Mouse (Mus musculus) cerebellum, adult 11-12 months (tissue): ENCODE data around the gene Golt1a.
A peak's percentile ranks its signal among the peaks of the same experiment; 100 is the strongest.

Experiments used
- DNase-seq: peaks from one replicate; pipeline ENCODE4 v3.0.0; 2022

The Golt1a gene

GRCm38 (mm10) chr1:133309652-133310267, at the start of gene Golt1a:
TSS of gene Golt1a (plus strand) at chr1:133309800.
- no peak for DNase-seq

- no peak for DNase-seq
These were observed 47.0 kb upstream of the Golt1a start for GRCm38 (mm10) chr1:133262628-133263027.

GRCm38 (mm10) chr1:133263134-133263533, 46.5 kb upstream of the Golt1a start:
- DNase-seq: peak; percentile 42

- DNase-seq: no peak
These were observed 45.2 kb upstream of the Golt1a start for GRCm38 (mm10) chr1:133264367-133264766.

GRCm38 (mm10) chr1:133265114-133265766, 44.4 kb upstream of the Golt1a start:
- DNase-seq: no peak

- DNase-seq: no peak
These were observed 42.5 kb upstream of the Golt1a start for GRCm38 (mm10) chr1:133267094-133267493.

- DNase-seq: peak; percentile 43
These were observed 41.6 kb upstream of the Golt1a start for GRCm38 (mm10) chr1:133267813-133268492.

- no peak for DNase-seq
These were observed 41.1 kb upstream of the Golt1a start for GRCm38 (mm10) chr1:133268503-133268902.

GRCm38 (mm10) chr1:133270336-133270735, 39.3 kb upstream of the Golt1a start:
- no peak for DNase-seq

GRCm38 (mm10) chr1:133274163-133274562, 35.4 kb upstream of the Golt1a start:
- DNase-seq: no peak

GRCm38 (mm10) chr1:133276983-133277382, 32.6 kb upstream of the Golt1a start:
- DNase-seq: no peak

GRCm38 (mm10) chr1:133278539-133278938, 31.1 kb upstream of the Golt1a start:
- no peak for DNase-seq

- DNase-seq: no peak
These were observed 30.5 kb upstream of the Golt1a start for GRCm38 (mm10) chr1:133278946-133279631.

GRCm38 (mm10) chr1:133279632-133280093, 29.9 kb upstream of the Golt1a start:
- no peak for DNase-seq

- no peak for DNase-seq
These were observed 29.1 kb upstream of the Golt1a start for GRCm38 (mm10) chr1:133280537-133280936.

- DNase-seq: no peak
These were observed 23.7 kb upstream of the Golt1a start for GRCm38 (mm10) chr1:133285907-133286306.

- DNase-seq: no peak
These were observed 22.5 kb upstream of the Golt1a start for GRCm38 (mm10) chr1:133287051-133287450.

GRCm38 (mm10) chr1:133287880-133288279, 21.7 kb upstream of the Golt1a start:
- DNase-seq: no peak

- no peak for DNase-seq
These were observed 17.7 kb upstream of the Golt1a start for GRCm38 (mm10) chr1:133291888-133292287.

GRCm38 (mm10) chr1:133292608-133293007, 17.0 kb upstream of the Golt1a start:
- DNase-seq: no peak

- DNase-seq: peak; percentile 71
These were observed 13.2 kb upstream of the Golt1a start for GRCm38 (mm10) chr1:133296376-133296775.

- DNase-seq: no peak
These were observed 10.8 kb upstream of the Golt1a start for GRCm38 (mm10) chr1:133298816-133299215.

GRCm38 (mm10) chr1:133302540-133302939, 7.1 kb upstream of the Golt1a start:
- peak; percentile 32 for DNase-seq
